Mouse (Mus musculus): ENCODE results near the gene Plscr5. TPM values are rescaled to one million over a fixed set of nuclear protein-coding genes. Genes with fewer than 3 reads are reported as not detected.

The Plscr5 gene
- polyA plus RNA-seq, 1 experiment from 2014 or later, result not detected

GRCm38 (mm10) chr9:92224598-92225231, 32.0 kb downstream of the Plscr5 start:
- WGBS, result 95% methylated on average over 1 of the region's 1 CpGs
- no peaks in the 10 kb centered on the region for H3K9me3 ChIP-seq (ENCODE audit: control insufficient read depth, low read length)
- H3K9ac ChIP-seq (ENCODE audit: low read depth, low read length), result no peak overlapping the region
- H3K4me3 ChIP-seq (ENCODE audit: low read length), result no peak overlapping the region
- H3K4me1 ChIP-seq (ENCODE audit: control insufficient read depth, insufficient read depth, low read length), result no peaks in the 10 kb centered on the region
- H3K36me3 ChIP-seq (ENCODE audit: control insufficient read depth, insufficient read depth, low read length), result no peaks in the 10 kb centered on the region
- H3K27ac ChIP-seq (ENCODE audit: low read length), result no peak overlapping the region
- ATAC-seq, result no peak
- no peak overlapping the region for H3K4me2 ChIP-seq (ENCODE audit: low read depth, low read length)
- H3K27me3 ChIP-seq (replicated peaks; ENCODE audit: control insufficient read depth, insufficient read depth, low read length), result no peaks in the 10 kb centered on the region

GRCm38 (mm10) chr9:92226127-92226655, 33.5 kb downstream of the Plscr5 start:
- ATAC-seq, result no peak
- H3K36me3 ChIP-seq (ENCODE audit: control insufficient read depth, insufficient read depth, low read length), result no peaks in the 10 kb centered on the region
- WGBS, result 46% methylated on average over 3 of the region's 3 CpGs
- no peak overlapping the region for H3K9ac ChIP-seq (ENCODE audit: low read depth, low read length)
- H3K27me3 ChIP-seq (replicated peaks; ENCODE audit: control insufficient read depth, insufficient read depth, low read length), result no peaks in the 10 kb centered on the region
- no peaks in the 10 kb centered on the region for H3K9me3 ChIP-seq (ENCODE audit: control insufficient read depth, low read length)
- peaks cover 4% of the 10 kb centered on the region; the same call in 1 of the 2 replicates for H3K4me1 ChIP-seq (ENCODE audit: control insufficient read depth, insufficient read depth, low read length)
- H3K4me2 ChIP-seq (ENCODE audit: low read depth, low read length), result no peak overlapping the region
- H3K4me3 ChIP-seq (ENCODE audit: low read length), result no peak overlapping the region
- no peak overlapping the region for H3K27ac ChIP-seq (ENCODE audit: low read length)

DNA sequence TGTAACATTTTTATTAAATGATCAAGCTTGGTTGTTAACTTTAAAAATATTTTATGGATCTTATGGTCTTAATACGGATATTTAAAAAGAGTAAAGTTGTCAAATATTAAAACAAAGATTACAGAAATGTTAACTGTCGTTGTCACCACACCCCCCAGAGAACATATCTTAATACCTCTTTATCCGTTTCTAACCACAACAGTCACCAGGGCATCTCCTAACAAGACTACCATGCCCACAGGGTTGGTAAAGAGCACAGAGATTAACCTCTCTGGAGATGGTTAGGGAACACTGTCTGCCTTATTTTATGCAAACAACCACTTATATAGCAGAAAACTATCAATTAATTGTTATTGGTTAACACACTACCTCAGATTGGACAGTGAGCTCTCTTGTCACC, 34.1 kb downstream of the Plscr5 start:
- ATAC-seq, result no peak
- Histone ChIP-seq H3K4me2 (ENCODE audit: low read depth, low read length) (no peak overlapping the region), H3K27me3 (replicated peaks; ENCODE audit: control insufficient read depth, insufficient read depth, low read length) (no peaks in the 10 kb centered on the region), H3K9ac (ENCODE audit: low read depth, low read length) (no peak overlapping the region), H3K27ac (ENCODE audit: low read length) (no peak overlapping the region), H3K4me1 (ENCODE audit: control insufficient read depth, insufficient read depth, low read length) (peaks cover 4% of the 10 kb centered on the region; the same call in 1 of the 2 replicates), H3K36me3 (ENCODE audit: control insufficient read depth, insufficient read depth, low read length) (no peaks in the 10 kb centered on the region), H3K4me3 (ENCODE audit: low read length) (no peak overlapping the region), H3K9me3 (ENCODE audit: control insufficient read depth, low read length) (no peaks in the 10 kb centered on the region)
- WGBS, result 79% methylated on average over 3 of the region's 3 CpGs

GRCm38 (mm10) chr9:92228867-92229832, 36.4 kb downstream of the Plscr5 start:
- WGBS, result 72% methylated on average over 16 of the region's 16 CpGs

GRCm38 (mm10) chr9:92229833-92230205, 37.1 kb downstream of the Plscr5 start:
- 39% methylated on average over 2 of the region's 2 CpGs for WGBS
- no peak overlapping the region for H3K4me3 ChIP-seq (ENCODE audit: low read length)
- no peak overlapping the region for H3K9ac ChIP-seq (ENCODE audit: low read depth, low read length)
- H3K27me3 ChIP-seq (replicated peaks; ENCODE audit: control insufficient read depth, insufficient read depth, low read length), result no peaks in the 10 kb centered on the region
- H3K9me3 ChIP-seq (ENCODE audit: control insufficient read depth, low read length), result no peaks in the 10 kb centered on the region
- H3K4me1 ChIP-seq (ENCODE audit: control insufficient read depth, insufficient read depth, low read length), result peaks cover 8% of the 10 kb centered on the region; the same call in 1 of the 2 replicates
- peak overlapping the region; percentile 43; the same call in 1 of the 2 replicates for H3K27ac ChIP-seq (ENCODE audit: low read length)
- H3K36me3 ChIP-seq (ENCODE audit: control insufficient read depth, insufficient read depth, low read length), result no peaks in the 10 kb centered on the region
- H3K4me2 ChIP-seq (ENCODE audit: low read depth, low read length), result no peak overlapping the region
- ATAC-seq, result peak; percentile 86

More at GRCm38 (mm10) chr9:92228867-92229832, 36.4 kb downstream of the Plscr5 start:
- H3K27ac ChIP-seq (ENCODE audit: low read length), result peak overlapping the region; percentile 43
- H3K36me3 ChIP-seq (ENCODE audit: control insufficient read depth, insufficient read depth, low read length), result no peaks in the 10 kb centered on the region
- peak; percentile 87 for ATAC-seq
- H3K4me3 ChIP-seq (ENCODE audit: low read length), result no peak overlapping the region
- H3K9ac ChIP-seq (ENCODE audit: low read depth, low read length), result no peak overlapping the region
- H3K4me2 ChIP-seq (ENCODE audit: low read depth, low read length), result no peak overlapping the region
- H3K27me3 ChIP-seq (replicated peaks; ENCODE audit: control insufficient read depth, insufficient read depth, low read length), result no peaks in the 10 kb centered on the region
- H3K9me3 ChIP-seq (ENCODE audit: control insufficient read depth, low read length), result no peaks in the 10 kb centered on the region
- peaks cover 4% of the 10 kb centered on the region; the same call in 1 of the 2 replicates for H3K4me1 ChIP-seq (ENCODE audit: control insufficient read depth, insufficient read depth, low read length)

DNA sequence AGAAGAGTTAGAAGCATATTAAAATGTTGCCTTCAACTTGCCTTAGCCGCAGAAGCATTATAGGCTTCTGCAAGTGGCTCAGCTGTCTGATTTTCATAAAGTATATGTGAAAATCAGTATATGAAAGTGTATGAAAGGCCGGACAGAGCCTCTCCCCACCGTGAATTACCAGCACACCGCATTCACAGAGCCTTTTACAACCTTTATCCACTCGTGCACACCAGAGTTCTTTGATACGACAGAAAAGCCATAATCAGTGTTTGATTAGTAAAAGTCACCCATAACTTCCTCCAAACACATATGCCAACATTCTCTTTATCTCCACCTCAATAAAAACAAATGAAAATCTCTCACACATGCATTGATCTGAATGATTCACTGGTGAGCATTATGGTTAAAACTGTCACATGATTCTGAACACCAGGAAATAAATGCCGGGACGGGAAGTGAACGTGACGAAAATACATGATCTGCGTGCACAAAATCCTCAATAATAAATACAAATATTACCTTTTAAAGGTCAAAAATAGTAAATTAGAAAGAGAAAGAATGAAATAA, 42.2 kb downstream of the Plscr5 start:
- Histone ChIP-seq H3K4me2 (ENCODE audit: low read depth, low read length) (no peak overlapping the region), H3K4me1 (ENCODE audit: control insufficient read depth, insufficient read depth, low read length) (peaks cover 7% of the 10 kb centered on the region; the same call in 1 of the 2 replicates), H3K36me3 (ENCODE audit: control insufficient read depth, insufficient read depth, low read length) (no peaks in the 10 kb centered on the region), H3K4me3 (ENCODE audit: low read length) (no peak overlapping the region), H3K27ac (ENCODE audit: low read length) (peak overlapping the region; percentile 51), H3K9me3 (ENCODE audit: control insufficient read depth, low read length) (no peaks in the 10 kb centered on the region), H3K9ac (ENCODE audit: low read depth, low read length) (no peak overlapping the region), H3K27me3 (replicated peaks; ENCODE audit: control insufficient read depth, insufficient read depth, low read length) (no peaks in the 10 kb centered on the region)
- peak; percentile 78; the same call in 1 of the 2 replicates for ATAC-seq
- WGBS, result 65% methylated on average over 11 of the region's 11 CpGs

DNA sequence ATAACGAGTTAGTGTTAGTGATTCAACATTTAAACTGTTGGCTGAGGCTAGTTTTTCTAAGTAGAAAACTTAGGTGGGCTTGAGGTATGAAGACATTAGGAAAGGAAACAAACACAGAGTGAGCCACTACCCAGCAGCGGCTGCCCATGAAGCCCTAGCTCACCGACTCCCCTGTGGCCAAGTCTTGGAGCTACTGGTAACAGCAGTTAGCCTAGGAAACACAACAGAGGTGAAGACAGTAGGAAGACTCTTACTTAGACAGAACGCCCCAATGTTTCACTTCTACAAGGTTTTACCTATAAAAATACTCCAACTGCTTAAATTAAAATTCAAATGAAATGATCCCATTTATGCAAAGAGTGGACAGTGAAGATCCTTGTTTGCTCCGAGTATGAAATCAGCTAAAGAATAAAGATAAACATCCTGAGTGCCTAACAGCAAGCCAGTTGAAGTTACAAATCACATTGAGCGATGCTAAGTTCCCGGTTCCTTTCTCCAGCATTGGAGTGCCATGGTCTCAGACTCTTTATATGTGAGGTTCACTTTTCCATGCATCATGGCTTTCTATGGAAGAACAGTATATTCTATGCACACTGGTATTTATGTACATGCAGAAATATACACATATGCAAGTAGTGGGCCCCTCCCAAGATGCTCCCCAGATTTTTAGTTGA, 56.2 kb downstream of the Plscr5 start:
- 75% methylated on average over 7 of the region's 7 CpGs for WGBS
- Histone ChIP-seq H3K27ac (ENCODE audit: low read length) (no peak overlapping the region), H3K4me2 (ENCODE audit: low read depth, low read length) (no peak overlapping the region), H3K4me3 (ENCODE audit: low read length) (no peak overlapping the region), H3K9ac (ENCODE audit: low read depth, low read length) (no peak overlapping the region), H3K9me3 (ENCODE audit: control insufficient read depth, low read length) (no peaks in the 10 kb centered on the region), H3K36me3 (ENCODE audit: control insufficient read depth, insufficient read depth, low read length) (no peaks in the 10 kb centered on the region), H3K4me1 (ENCODE audit: control insufficient read depth, insufficient read depth, low read length) (peaks cover 3% of the 10 kb centered on the region; the same call in 1 of the 2 replicates), H3K27me3 (replicated peaks; ENCODE audit: control insufficient read depth, insufficient read depth, low read length) (no peaks in the 10 kb centered on the region)
- no peak for ATAC-seq

DNA sequence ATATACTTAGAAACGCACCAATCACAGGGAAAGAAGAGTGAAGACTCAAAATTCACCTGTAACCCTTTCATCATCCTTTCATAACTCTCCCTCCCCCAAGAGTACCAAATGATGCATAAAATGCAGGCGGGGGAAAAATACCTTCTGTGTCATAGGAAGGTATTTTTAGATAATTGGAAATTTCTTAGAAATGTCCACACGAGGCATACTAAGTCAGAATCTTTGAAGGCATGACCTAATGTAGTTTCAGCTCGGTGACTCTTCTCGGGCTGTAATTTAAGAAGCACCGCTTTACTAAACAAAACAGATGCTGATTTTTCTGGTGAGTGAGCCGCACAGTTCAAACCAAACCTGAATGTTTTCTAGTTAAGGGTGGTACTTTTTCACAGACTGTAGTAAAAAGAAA, 56.7 kb downstream of the Plscr5 start, which contains the start of gene Plscr1:
TSS of gene Plscr1 (plus strand) at position 304 of the 406 bp plus-strand sequence.
- ATAC-seq, result no peak
- H3K36me3 ChIP-seq (ENCODE audit: control insufficient read depth, insufficient read depth, low read length), result no peaks in the 10 kb centered on the region
- peak within 1 kb of the TSS; percentile 82 for H3K9ac ChIP-seq (ENCODE audit: low read depth, low read length)
- no peaks in the 10 kb centered on the region for H3K27me3 ChIP-seq (replicated peaks; ENCODE audit: control insufficient read depth, insufficient read depth, low read length)
- H3K4me1 ChIP-seq (ENCODE audit: control insufficient read depth, insufficient read depth, low read length), result peaks cover 3% of the 10 kb centered on the region; the same call in 1 of the 2 replicates
- WGBS, result 44% methylated on average over 7 of the region's 7 CpGs
- H3K4me2 ChIP-seq (ENCODE audit: low read depth, low read length), result peak within 1 kb of the TSS; percentile 75
- peak within 1 kb of the TSS; percentile 99 for H3K27ac ChIP-seq (ENCODE audit: low read length)
- no peaks in the 10 kb centered on the region for H3K9me3 ChIP-seq (ENCODE audit: control insufficient read depth, low read length)
- H3K4me3 ChIP-seq (ENCODE audit: low read length), result peak within 1 kb of the TSS; percentile 72

All from intestine, embryonic 16.5 days (tissue).